Mouse (Mus musculus) cerebellum, postnatal 10 days (tissue): ENCODE data around the gene Scel.
"Not testable (repeated sequence)": the region's sequence is repeated elsewhere in the genome, so short reads cannot be mapped to it uniquely, and the experiment has no call there.

Source experiments
- DNase-seq, 2 experiments: peaks; one replicate each; pipeline ENCODE4 v3.0.0; 2021; ENCODE audit warnings: mixed read lengths in 2 of 2

The Scel gene

GRCm38 (mm10) chr14:103512802-103513472 is at the start of gene Scel:
Gene Scel (plus strand): TSS chr14:103513342.
- no peak for DNase-seq

- DNase-seq = no peak
These were observed 44.3 kb upstream of the Scel start for GRCm38 (mm10) chr14:103468691-103469463.

GRCm38 (mm10) chr14:103469464-103470015 is 43.6 kb upstream of the Scel start:
- DNase-seq = peak; percentile 66 to 89

GRCm38 (mm10) chr14:103471074-103471778 is 41.9 kb upstream of the Scel start:
- DNase-seq = no peak

GRCm38 (mm10) chr14:103471806-103472553 is 41.2 kb upstream of the Scel start:
- DNase-seq = peak; percentile 84 to 87

- DNase-seq = no peak
These were observed 40.6 kb upstream of the Scel start for GRCm38 (mm10) chr14:103472554-103472905.

- DNase-seq = no peak
These were observed 37.8 kb upstream of the Scel start for GRCm38 (mm10) chr14:103475312-103475711.

GRCm38 (mm10) chr14:103476232-103476631 is 36.9 kb upstream of the Scel start:
- DNase-seq = not testable (repeated sequence)

GRCm38 (mm10) chr14:103477281-103477680 is 35.9 kb upstream of the Scel start:
- DNase-seq = no peak

- DNase-seq = no peak
These were observed 35.2 kb upstream of the Scel start for GRCm38 (mm10) chr14:103477959-103478358.

GRCm38 (mm10) chr14:103479446-103479845 is 33.7 kb upstream of the Scel start:
- no peak for DNase-seq

GRCm38 (mm10) chr14:103481514-103481913 is 31.6 kb upstream of the Scel start:
- no peak for DNase-seq

- DNase-seq = no peak
These were observed 27.5 kb upstream of the Scel start for GRCm38 (mm10) chr14:103485671-103486070.

GRCm38 (mm10) chr14:103486974-103487373 is 26.2 kb upstream of the Scel start:
- DNase-seq = no peak

GRCm38 (mm10) chr14:103488659-103489058 is 24.5 kb upstream of the Scel start:
- DNase-seq = peak in 1 of 2 experiments; percentile 35

- no peak for DNase-seq
These were observed 14.9 kb upstream of the Scel start for GRCm38 (mm10) chr14:103498199-103498598.

- no peak for DNase-seq
These were observed 14.5 kb upstream of the Scel start for GRCm38 (mm10) chr14:103498613-103499012.

- no peak for DNase-seq
These were observed 14.1 kb upstream of the Scel start for GRCm38 (mm10) chr14:103499060-103499459.

- DNase-seq = no peak
These were observed 12.8 kb upstream of the Scel start for GRCm38 (mm10) chr14:103500309-103500708.

GRCm38 (mm10) chr14:103500941-103501340 is 12.2 kb upstream of the Scel start:
- DNase-seq = no peak

- DNase-seq = no peak
These were observed 8.6 kb upstream of the Scel start for GRCm38 (mm10) chr14:103504514-103504913.

- no peak for DNase-seq
These were observed 3.6 kb upstream of the Scel start for GRCm38 (mm10) chr14:103509544-103509943.

- no peak for DNase-seq
These were observed 300 bp downstream of the Scel start for GRCm38 (mm10) chr14:103513473-103513811.
